Mouse (Mus musculus): Measurements from ENCODE around the gene Otulin.

Gene Otulin

DNA sequence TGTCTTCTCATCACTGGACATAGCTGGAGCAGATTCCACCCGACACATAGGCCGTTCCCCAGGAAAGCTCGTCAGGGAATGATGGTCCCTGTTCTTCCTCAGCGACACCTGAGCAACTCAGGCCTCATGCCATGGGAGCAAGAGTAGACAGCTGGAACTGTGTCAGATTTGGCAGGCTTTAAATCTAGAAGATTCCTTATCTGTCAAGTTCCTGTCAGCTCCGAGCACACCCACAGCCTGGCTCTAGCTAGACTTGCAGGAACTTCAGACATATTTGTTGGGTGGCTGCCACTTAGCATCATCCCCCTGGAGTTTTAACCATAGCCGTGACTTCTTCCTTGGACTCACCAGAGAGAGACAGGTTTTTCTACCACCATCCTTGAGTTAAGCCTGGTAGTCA, 82.4 kb downstream of the Otulin start:
- no peak for DNase-seq

DNA sequence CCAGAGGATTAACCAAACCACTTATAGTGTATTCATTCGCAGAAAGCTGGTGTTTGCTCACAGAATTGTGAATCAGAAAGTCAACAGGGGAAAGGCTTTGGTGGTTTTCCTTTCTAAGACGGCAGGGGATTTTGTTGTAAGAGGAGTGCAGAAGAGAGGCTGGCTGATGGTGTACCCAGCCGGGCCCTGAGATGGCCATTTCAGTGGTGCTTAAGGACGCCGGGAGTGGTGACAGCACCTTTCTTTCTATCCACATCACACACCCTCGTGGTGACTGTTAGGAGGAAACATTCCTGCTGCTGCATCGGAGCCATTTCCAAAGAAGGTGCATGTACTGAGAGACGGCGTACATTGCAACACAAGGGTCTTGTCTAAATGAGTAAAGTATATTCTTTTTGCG, 85.3 kb downstream of the Otulin start:
- no peak for DNase-seq

DNA sequence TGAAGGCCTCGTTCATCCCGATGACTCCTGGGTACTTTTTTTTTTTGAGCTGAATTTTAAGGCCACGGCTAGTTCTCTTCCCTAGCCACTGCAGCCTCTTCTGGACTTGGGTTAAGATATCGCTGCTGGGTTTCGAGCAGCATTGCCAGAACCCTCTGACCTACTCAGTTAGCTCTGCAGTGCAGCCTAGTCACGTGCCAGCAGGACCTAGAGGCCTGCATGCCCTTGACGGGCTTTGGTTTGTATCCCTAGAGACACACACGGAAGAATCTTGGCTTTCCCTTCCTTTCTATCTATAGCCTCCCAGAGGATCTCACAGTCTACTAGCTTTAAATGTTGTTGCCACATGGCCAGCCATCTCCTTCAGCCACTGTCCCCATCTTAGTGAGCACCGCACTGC, 90.7 kb downstream of the Otulin start:
- no peak for DNase-seq

DNA sequence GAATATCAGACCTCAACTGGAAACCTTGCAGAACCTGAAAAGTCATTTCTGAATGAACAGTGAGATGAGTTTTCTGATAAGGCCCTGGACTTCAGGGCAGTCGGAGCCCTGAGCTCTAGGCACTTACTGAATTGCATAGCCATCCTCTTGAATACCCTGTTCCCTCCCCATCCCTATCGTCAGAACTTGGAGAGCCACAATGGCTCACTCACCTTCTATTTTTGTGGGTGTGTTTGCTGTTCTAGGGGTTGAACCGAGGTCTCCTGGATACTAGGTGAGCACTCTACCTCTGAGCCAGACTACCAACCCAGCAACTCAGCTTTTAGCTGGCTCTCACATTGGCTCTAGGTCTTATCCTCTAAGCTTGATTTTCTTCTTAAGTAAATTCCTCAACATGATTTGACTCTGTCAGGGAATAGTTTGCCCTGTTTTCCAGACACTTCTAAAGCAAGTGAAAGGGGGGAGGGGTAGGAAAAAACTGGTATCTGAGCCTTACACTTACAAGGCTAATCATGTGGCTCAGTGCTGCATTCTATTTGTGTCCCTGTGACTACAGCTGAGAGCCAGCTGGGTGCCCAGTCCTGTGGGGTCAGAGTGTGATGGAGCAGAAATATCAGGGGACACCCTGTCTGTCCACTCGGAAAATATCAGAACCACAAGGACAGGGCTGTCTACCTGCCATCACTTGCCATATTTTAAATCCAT, 92.8 kb downstream of the Otulin start:
- no peak for DNase-seq

DNA sequence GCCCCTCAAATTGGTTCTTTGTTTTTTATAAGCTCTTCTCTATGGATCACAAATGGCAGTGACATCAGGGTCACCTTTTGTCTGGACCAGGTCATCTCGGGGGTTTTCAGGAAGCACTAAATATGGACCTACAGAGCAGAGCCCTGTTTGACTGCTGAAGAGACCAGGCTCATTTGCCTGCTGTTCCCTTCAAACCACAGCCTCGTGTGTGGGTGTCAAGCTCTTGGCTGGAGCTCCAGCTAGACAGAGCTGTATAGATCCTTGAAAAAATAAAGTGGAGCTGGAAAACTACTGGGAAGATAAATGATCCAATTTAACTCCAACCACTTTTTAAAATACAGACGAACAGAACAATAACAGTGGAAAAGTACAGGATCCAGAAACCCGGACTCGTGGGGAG, 93.7 kb downstream of the Otulin start:
- DNase-seq = no peak

DNA sequence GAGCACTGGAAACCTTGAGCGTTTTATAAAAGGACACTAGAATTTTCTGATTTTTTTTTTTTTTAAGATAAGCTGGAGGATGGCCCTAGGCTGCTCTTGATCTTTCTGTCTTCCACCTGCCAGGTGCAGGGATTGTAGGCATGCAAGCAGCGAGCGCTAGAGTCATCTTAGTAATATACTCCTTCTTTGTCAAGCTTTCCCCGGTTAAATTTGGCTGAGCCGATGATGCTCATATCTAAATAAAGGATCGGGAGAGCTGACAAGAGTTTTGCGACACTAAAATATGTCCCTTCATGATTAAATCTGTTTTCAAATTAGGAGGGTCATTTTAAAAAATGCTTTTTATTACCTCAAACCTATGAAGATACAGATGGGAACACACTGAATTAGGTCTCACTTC, 94.3 kb downstream of the Otulin start:
- DNase-seq = no peak

DNA sequence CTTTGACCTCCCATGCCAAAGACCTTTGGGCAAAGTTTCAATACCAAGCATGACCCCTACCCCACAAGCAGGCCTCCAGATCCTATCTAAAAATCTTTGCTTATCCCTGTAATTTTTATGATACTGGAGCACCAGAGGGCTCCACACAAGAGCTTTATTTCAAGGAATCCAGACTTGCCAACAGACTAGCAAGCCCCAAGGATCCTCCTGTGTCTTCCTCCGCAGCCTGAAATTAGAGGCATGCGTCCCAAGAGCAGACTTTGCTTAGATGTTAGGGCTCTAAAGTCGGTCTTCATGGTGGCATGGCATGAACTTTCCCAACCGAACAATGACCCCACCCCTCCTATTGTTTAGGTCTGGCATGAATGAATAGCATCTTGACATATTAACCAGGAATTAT, 94.8 kb downstream of the Otulin start:
- no peak for DNase-seq

DNA sequence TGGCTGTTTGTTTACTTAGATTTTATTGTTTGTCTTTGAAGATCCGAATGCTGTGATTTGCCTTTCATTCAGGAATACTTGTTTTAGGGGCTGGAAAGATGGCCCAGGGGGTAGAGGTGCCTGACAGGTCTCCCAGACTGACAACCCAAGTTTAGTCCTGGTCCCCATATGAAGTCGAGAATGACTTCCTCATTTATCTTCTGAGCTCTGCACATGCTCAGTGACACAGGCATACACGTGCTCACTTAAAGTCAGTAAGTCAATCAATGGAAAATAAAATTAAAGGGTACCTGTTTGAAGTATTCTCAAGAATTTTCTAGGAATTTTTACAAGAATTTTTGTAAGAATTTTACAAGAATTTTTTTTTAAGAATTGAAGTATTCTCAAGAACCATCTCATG, 97.5 kb downstream of the Otulin start:
- DNase-seq = no peak

DNA sequence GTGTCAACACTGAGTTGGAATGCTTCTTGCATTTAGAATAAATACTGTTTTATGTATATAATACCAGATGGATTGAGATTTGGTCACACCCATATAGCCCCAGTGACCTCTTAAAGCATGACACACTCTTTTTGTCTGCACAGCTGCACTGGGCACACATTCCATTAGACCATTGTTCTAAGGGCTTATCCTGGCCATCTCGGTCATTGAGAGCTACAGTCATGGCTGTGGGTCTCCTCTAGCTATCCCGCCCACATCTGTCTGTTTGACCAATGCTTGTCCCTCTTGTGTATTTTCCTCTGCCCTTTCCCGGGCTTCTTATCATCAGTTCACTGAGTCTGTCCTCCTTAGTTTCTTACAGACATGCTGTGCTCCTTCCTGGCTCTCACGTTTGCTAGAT, 100.5 kb downstream of the Otulin start:
- DNase-seq = no peak

DNA sequence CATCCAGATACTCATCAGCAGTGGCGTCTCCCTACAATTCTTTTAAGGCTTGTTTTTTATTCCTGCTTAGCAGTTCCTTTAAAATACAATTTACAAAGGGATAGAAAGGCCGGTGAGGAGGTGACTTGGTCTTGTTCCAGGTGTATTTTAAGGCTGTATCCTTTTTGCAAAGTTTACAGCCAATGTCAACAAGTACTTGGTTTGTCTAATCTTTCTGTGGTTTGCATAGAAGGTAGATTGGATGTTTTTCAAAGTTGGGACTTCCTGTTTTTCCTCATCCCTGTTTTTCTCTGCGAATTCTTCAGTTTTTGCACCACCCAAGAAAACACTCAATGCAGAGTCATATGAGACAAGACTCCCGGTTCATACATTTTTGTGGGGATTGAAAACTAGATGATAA, 101.6 kb downstream of the Otulin start:
- no peak for DNase-seq

DNA sequence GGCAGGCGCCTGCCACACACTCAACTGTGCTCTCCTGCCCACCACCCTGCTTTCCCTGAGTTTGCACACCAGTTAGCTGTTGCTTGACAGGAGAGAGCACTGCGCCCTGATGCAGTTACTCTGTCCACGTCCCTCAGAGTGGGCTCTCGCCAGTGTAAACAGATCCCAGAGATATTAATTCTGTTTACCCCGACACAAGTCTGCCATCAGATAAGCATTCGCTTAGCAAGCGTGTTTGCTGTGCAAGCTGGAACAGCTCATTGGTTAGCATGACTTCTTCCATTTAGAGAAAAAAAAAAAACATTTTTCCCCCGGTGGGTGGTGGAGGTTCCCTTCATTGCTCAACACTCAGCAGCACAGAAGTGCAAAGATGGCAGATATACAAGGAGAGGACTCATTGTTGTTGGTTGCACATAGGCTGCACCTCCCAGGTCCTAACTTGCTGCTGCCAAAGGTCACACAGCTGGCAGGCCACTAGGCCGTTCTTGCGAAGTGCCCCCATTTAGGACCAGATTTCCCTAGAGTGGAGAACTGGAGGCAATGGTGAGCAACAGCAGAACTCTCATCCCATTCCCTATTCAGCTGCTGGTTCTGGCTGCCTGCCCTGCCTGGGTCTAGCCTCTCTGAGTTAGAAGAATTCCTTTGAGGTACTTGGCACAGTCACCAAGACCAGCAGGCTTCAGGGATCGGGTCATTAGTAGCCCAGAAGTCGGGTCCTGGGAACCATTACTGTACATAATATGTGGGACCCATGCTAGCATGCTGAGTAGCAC, 105.1 kb downstream of the Otulin start:
- DNase-seq = no peak

DNA sequence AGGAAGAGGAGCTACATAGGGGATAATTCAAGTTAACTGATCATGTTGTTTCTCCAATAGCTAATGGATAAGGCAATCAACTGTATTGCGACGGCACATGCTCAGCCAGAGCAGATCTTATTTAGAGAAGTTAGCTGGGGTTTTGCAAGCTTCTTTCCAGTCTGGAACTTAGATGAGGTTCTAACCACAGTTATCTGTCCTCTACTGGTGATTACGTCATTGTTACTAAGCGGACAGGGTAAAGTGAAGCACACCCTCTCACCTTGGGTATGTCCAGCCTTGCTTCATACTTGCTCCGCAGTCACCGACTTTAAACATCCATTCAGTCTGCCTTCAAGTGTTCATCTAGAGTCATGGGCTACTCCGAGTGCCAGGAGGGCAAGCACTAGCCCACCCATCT, 110.6 kb downstream of the Otulin start:
- DNase-seq = no peak

DNA sequence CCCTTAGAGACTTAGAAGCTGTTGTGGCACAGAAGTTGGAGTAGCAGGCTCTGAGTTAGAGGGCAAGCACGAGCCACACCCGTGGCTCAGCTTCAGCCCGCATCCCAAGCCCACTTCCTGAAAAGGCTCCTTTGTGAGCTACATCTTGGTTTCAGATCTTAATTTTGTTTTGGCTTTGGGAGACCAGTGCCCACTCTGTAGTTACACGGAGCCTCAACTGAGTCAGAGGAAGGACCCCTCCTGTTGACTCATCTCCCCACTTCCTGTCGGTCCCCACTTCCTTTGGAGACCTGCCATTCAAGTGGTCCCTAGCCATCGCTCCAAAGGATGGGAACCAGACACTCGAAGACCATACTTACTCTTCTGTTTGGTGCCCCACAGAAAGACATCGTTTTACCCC, 112.5 kb downstream of the Otulin start:
- no peak for DNase-seq

DNA sequence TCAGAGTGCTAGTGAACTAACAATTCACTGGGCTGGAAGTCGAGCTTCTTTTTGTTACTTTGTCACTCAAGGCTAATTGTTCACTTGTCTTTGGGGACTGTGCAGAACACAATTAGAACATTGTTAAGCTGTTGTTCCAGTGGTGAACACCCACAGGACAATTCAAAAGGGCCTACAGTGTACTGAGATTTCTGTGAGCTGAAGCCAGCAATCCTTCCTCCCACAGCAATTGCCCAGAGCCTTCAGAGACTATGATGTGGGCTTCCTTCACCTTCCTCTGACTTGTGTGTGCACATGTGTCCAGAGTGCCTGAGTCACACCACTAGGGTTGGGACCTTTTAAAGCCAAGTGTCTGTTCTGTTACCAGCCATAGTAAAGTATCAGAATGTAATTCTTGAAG, 113.6 kb downstream of the Otulin start:
- no peak for DNase-seq

DNA sequence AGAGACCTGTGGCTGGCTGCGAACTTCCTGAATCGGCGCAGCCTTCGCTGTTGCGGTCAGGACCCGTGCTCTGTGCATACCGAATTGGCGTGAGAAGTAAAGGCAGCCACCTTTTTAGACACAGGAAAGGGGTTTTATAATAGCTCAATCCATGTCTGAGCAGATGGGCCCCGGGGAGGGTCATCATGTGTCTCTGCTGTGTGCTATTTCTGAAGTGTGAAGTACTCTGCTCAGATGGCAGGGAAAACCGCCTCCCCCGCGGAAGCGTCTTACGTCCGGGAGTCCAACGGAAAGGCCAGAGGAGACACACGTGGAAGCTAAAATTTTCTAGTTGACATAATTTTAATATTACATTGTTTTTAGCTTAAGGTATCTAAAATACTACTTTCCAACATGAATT, 121.5 kb downstream of the Otulin start:
- no peak for DNase-seq

DNA sequence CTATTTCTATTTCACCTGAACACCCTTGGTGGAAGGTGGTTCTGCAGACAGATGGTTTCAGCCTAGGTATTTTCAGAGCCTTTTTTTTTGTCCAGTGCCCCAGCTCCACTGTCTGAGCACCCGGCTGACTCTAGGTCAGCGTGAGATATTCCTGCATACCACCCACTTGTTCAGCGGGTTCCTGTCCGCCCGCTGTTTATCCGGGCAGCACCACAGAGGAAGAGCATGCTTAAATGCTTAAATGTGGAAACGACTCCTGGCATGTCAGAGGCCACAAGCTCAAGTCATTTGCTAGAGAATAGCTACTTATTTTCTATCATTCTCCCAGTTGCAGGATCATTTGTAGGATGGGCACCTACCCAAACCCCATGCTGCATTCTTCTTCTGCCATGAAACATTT, 122.3 kb downstream of the Otulin start:
- DNase-seq = no peak

DNA sequence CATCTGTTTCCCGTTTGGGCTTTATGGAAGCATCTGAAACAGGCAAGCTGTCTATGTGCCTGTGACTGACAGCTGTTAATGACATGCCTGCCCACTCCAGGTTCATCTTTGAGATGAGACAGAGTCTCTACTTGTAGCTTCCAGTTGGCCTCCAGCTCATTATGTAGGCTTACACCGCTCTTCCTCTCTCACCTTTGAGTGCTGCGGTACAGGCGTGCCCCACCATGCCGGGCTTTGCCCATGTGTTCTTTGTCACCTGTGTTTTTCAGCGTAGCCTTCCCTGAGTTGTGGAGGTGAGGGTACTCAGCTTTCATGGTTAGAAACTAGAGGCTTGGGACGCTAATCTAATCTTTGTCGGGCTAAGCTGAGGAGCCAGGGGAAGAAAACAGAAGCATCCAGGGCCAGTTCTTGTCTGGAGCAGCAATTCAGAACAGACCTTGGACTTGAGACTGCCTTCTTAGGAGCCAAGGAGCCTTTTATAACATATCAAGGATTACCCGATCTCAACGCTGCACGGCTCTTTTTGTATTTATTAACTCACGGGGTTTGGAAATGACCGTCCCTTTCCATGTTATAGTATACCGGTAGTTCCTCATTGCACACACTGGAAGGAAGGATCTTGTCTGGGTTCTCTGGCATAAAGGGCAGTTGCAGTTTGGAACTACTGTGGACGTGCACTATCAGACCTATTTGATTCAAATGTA, 123.4 kb downstream of the Otulin start:
- no peak for DNase-seq

DNA sequence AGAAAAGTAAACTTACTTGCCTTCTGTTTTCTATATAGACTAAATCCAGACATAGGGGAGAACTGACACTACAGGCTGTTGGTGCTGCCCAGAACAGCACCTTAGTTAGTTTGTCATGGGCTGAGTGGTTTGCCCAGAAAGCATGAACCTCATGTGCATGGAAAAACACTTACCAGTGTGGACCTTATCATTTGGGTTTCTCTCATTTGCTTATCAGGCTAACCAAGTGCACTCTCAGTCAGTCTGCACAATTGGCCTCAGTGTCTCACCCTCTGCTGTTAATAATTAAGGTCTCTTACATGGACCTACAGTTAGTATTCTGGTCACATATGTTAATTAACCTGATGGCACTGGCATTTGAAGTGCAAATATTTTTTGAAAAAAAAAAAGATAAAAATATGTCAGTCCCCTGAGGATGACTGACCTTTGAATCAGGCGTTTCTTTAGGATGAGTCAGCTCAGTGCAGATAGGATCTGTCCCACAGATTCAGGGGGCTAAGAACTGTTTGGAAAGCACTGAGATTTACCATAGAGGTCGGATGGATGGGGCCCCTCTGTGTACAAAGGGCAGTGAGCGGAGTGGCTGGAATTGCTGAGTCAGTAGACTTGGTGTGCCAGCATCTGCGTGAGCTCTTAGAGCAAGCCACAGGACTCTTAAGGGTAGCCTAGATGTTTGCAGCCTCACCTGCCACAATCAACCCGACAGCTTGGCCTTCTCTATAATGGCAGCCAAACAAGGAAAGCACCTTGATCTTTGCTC, 124.2 kb downstream of the Otulin start:
- DNase-seq = no peak

DNA sequence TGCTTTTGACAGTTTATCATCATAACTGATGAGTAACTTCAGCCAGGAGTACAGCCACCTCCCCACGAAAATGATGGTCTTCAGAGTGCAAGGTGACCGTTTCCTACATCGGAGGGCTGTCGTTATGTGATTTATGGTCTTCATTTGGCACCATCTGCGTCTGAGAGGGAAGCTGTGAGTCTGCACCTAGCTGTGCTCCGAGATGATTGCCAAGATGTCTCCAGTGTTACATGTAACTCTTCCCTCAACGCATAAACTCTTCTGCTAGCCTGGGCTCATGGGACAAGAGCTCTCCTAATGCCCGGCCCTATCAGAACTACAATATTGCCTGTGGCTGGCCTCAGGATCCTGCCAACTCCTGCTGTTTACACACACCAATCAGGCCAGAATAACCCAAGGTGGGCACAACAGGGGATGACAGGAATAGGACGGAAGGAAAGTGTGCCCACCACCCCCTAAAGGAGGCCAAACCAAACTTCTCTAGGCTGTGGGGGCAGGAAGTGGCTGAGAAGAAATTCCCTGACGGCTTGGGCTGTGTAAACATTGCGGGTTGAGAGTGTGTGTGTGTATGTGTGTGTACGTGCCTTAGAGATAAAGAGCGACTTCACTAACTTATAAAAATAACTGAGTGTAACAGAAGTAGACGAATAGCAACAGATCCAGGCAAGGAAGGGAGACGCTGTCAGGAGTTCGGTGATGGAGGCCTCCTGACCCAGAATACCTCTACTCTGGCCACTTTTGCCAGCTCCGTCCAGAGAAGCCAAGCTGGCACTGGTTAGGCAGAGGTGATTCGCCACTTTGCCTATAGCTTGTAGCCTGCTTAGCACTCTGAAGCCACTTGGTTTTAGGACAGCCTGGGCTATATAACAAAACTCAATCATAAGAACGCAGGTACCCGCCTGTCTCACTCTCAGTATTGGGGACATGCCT, 126.4 kb downstream of the Otulin start:
- DNase-seq = no peak

DNA sequence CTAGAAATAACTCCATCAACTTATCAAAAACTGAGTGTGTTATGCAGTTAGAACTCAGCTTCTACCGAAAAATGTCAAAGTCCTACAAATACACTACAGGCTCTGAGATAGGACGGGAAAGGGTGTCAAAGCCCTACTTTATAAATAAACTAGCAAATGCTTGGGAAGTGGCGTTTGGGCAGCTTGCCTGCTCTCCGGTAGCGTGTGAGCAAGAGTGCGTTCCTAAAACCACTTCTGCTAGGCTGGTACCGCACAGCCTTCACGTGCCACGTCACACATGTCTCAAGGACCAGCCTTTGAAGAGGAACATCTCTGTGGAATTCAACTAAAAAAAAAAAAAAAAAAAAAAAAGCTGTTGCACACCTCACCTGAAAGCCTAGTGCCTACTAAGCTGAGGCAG, 127.3 kb downstream of the Otulin start:
- DNase-seq = no peak

DNA sequence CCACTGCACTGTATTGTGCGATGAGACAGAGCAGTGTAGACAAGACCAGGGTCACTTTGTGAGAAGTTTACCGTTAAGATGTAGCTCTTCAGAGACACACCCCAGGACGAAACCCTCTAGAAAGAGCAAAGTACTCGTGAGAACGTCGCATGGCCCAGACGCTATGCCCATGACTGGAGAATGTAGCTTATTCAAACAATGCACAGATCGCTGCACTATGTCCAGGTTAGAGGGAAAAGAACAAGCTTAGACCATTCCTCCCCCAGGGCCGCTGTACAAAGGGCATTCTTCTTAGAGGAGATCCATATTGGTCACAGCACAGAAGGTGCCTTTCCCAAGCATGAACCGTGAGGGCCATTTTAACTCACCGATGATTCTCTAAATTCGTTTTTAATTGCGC, 128.2 kb downstream of the Otulin start:
- no peak for DNase-seq

DNA sequence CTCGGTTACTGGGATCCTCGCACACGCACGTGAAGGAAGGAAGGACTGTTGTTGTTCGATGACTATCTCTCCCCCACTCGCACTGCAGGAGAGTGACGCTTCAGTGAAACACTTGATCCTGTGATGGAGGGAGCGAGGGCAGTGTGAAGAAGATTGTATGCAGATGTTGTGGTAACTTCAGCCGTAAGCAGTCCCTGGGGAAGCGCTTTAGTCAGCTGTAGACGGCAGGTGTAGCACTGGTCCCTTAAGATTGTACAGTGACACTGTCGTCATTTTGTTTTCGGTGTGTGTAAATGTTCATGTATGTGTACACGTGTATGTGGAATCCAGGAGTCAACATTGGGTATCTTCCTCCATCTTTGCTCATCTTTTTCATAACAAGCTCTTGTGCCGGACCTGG, 130.1 kb downstream of the Otulin start:
- DNase-seq = no peak

Measured in spleen, adult 18-20 months (tissue).